In genomic region chr4:56411024-56411636, GRCm38 (mm10) we compare ENCODE assay signal across 17 mouse cellular contexts.
DNase-seq lines count a peak whose midpoint lies in the region; ATAC-seq lines count a peak whose summit lies in the region.
"Had no signal": no experiment of that assay in that cellular context is flagged by ENCODE, and none has a peak within 500 bp of the region (broad histone marks: within the 10 kb centered on the region; RNA-seq: fewer than 3 reads in every experiment).

No protein-coding gene starts in this region.

- H3K4me3 ChIP-seq in hindbrain, embryonic 12.5 days: no peak overlapping the region
- no peak overlapping the region for H3K4me3 ChIP-seq in hindbrain, embryonic 10.5 days
- no peak overlapping the region for H3K4me3 ChIP-seq in hindbrain, embryonic 16.5 days (ENCODE audit: low read length)
- H3K4me3 ChIP-seq: heart, adult 2 months; midbrain, embryonic 13.5 days had no signal

- H3K36me3 ChIP-seq in hindbrain, embryonic 12.5 days: no peaks in the 10 kb centered on the region
- no peaks in the 10 kb centered on the region for H3K36me3 ChIP-seq in hindbrain, embryonic 10.5 days
- no peaks in the 10 kb centered on the region for H3K36me3 ChIP-seq in hindbrain, embryonic 16.5 days (ENCODE audit: control insufficient read depth, insufficient read depth, low read length)
- H3K36me3 ChIP-seq: midbrain, embryonic 13.5 days had no signal

- DNase-seq in hindbrain, embryonic 10.5 days (ENCODE audit: low spot score): no peak
- peak; percentile 84 for DNase-seq in 3T3-L1 (ENCODE audit: low read depth, low spot score)
- peak; percentile 19 for DNase-seq in brain, adult 2 months (ENCODE audit: low read depth, low spot score)
- DNase-seq in urinary bladder, postnatal 10 days (ENCODE audit: low spot score): no peak
- DNase-seq in B cell, adult 2 months: no peak
- DNase-seq in thymus, postnatal 0 days (ENCODE audit: low spot score): no peak
- DNase-seq: cerebellum, adult 8-10 months; embryo, embryonic 11 days; heart, adult 2 months; heart, postnatal 36 days; kidney, adult 9 months; liver; lung, postnatal 10 days; thymus, postnatal 14 days had no signal

- 26% methylated on average over 1 of the region's 1 CpGs for WGBS in hindbrain, embryonic 12.5 days
- 44% methylated on average over 1 of the region's 1 CpGs for WGBS in hindbrain, embryonic 10.5 days
- WGBS in hindbrain, embryonic 16.5 days: 24% methylated on average over 1 of the region's 1 CpGs

- H3K9ac ChIP-seq in hindbrain, embryonic 12.5 days: no peak overlapping the region
- no peak overlapping the region for H3K9ac ChIP-seq in hindbrain, embryonic 16.5 days (ENCODE audit: low read depth, low read length)
- H3K9ac ChIP-seq: midbrain, embryonic 13.5 days had no signal

- H3K27me3 ChIP-seq in hindbrain, embryonic 12.5 days: no peaks in the 10 kb centered on the region
- no peaks in the 10 kb centered on the region for H3K27me3 ChIP-seq in hindbrain, embryonic 10.5 days (ENCODE audit: insufficient read depth, poor library complexity, severe bottlenecking)
- H3K27me3 ChIP-seq in hindbrain, embryonic 16.5 days (replicated peaks; ENCODE audit: control insufficient read depth, insufficient read depth, low read length): no peaks in the 10 kb centered on the region
- H3K27me3 ChIP-seq: midbrain, embryonic 13.5 days had no signal

- no peaks in the 10 kb centered on the region for H3K9me3 ChIP-seq in hindbrain, embryonic 12.5 days (replicated peaks)
- H3K9me3 ChIP-seq in hindbrain, embryonic 10.5 days: no peaks in the 10 kb centered on the region
- no peaks in the 10 kb centered on the region for H3K9me3 ChIP-seq in hindbrain, embryonic 16.5 days (ENCODE audit: control insufficient read depth, low read length)
- H3K9me3 ChIP-seq: midbrain, embryonic 13.5 days had no signal

- H3K27ac ChIP-seq in hindbrain, embryonic 12.5 days: no peak overlapping the region
- no peak overlapping the region for H3K27ac ChIP-seq in hindbrain, embryonic 10.5 days
- H3K27ac ChIP-seq in hindbrain, embryonic 16.5 days (ENCODE audit: low read depth, low read length): no peak overlapping the region
- H3K27ac ChIP-seq: heart, adult 2 months; midbrain, embryonic 13.5 days had no signal

- H3K4me2 ChIP-seq in hindbrain, embryonic 12.5 days (replicated peaks): no peak overlapping the region
- H3K4me2 ChIP-seq in hindbrain, embryonic 16.5 days (ENCODE audit: low read length): no peak overlapping the region
- H3K4me2 ChIP-seq: midbrain, embryonic 13.5 days had no signal

- H3K4me1 ChIP-seq in hindbrain, embryonic 12.5 days: 0 out of 2 replicates have a peak, but pooled peaks cover 4% of the 10 kb centered on the region
- 0 out of 2 replicates have a peak, but pooled peaks cover 4% of the 10 kb centered on the region for H3K4me1 ChIP-seq in hindbrain, embryonic 10.5 days (replicated peaks)
- H3K4me1 ChIP-seq in hindbrain, embryonic 16.5 days (ENCODE audit: control insufficient read depth, insufficient read depth, low read depth, low read length): no peaks in the 10 kb centered on the region
- H3K4me1 ChIP-seq: midbrain, embryonic 13.5 days had no signal

- ATAC-seq in hindbrain, embryonic 12.5 days (ENCODE audit: low FRiP score): peak; percentile 43; the same call in 1 of the 2 replicates
- ATAC-seq in hindbrain, embryonic 16.5 days: peak; percentile 67
- ATAC-seq: midbrain, embryonic 13.5 days had no signal

Comparison
In these comparisons a context has a peak if more than half of its experiments do, and no peak if none do; other contexts are left out.
1. DNase-seq: peak in 3T3-L1 (single experiment) and brain, adult 2 months (single experiment); none in hindbrain, embryonic 10.5 days (single experiment), urinary bladder, postnatal 10 days (single experiment), B cell, adult 2 months (0 of 2) and thymus, postnatal 0 days (single experiment).